Mouse (Mus musculus) testis, postnatal 10 days (tissue): ENCODE measurements at regions not wholly inside any gene's neighbourhood (a gene's known extent, or its start where the extent isn't known, plus 50 kb on each side); places are given as distances from the start of the nearest gene placed in this dataset.

Experiments
- DNase-seq: peaks from one replicate; pipeline ENCODE4 v3.0.0; 2021; ENCODE audit warnings: low spot score

DNA sequence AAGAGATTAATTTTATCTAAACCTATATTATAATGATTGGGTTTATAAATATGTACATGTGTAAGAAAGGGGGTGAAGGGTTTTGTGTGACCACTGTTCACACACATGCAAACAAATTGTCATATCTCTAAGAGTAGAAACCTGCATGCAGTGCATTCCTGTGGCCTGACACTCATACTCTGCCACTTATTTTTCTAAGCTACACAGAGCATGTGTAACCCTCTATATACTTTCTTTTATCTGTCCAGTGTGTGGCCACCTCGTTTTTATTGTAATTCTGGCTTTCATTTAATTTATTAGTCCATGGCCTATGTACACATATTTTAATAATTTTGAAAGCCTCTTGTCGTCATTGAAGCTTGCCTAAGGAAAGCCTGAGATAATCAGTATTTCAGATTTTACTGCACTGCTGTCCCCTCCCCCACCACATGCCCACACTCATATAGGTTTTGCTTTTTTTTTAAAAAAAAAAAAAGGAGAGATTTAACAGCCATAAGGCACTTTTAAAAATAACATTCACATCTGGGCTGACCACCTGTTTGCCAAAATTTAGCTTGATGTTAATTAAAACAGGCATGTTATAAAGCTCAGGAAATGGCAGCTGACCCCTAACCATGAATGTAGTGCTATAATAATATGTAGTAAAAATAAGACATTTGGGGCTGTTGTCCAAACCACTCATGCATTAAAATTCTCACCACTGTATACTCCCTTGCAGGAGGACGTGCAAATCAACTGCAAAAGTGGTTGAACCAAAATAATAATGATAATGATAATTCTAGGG is 410.7 kb upstream of the Clint1 start:
- DNase-seq, result no peak

DNA sequence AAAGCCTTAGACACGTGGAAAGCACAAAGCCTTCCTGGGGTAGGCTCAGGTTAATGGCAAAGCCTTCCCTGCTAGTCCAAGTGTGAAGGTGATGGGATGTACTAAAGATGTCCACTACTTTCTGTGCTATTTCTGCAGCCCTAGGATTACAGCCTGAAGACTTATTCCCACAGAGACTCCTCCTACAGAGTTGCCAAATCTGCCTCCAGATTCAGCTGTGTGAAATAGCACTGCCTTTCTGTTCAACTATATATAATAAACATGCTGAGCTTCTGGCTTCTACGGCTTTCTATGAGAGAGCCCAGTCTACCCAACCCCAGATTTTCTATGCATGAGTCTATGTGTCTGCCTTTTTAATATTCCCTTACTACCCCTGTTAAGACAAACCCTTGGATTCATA is 405.3 kb upstream of the Clint1 start:
- no peak for DNase-seq

DNA sequence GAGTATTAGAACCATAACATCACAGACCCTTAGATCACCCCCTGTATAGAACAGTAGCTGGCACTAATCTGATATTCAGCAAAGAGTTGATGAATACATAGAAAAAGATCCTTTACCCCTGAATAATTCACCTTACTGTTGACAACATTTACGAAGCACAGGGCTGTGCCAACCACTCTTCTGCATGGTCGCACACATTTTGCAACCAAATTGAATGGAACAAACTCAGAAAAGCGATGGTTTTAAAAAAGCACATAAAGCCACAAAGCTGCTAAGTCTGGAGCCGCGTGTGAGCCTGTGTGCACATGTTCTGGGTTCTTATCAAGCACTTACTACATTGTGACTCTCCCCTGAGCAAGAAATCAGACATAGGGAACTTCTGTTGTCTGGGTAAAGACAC is 397.6 kb upstream of the Clint1 start:
- no peak for DNase-seq

GRCm38 (mm10) chr11:45454933-45455332 is 396.9 kb upstream of the Clint1 start:
- DNase-seq, result no peak

- DNase-seq, result no peak
These were observed 395.1 kb upstream of the Clint1 start for GRCm38 (mm10) chr11:45456724-45457123.

GRCm38 (mm10) chr11:45457597-45457996 is 394.3 kb upstream of the Clint1 start:
- no peak for DNase-seq

DNA sequence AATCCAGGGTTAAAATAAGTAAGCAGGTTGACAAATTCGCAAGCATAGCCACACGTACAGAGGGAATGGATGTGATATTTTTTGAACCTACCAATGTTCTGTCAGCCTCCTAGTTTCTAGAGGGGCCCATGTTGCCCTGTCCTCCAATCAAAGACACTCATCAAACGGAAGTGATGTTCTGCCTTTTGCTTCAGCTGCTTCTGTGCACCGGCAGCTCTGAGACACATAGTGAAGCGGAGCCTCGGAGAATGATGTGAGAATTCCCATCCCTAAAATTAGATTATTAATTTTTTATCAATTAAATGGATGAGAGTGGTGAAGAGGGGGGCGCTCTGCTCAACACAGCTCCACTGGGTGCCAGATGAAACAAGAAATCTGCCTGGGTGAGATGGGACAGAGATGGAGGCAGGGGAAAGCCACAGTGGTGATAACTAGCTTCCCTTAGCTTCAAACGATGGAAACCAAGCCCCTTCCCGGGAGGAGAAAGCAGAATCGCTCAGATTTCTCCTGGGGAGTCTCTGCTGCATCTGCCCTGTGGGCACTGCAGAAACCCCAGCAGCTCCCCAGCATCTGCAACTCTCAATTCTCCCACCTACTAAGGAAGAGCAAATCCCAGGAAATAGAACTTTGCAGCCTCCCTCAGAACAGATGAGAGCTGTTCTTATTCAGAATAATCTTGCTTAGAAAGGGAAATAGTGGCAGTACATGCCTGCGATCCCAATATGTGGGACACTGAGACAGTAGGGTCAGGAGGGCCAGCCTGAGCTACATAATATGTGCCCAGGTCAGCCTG is 391.7 kb upstream of the Clint1 start:
- no peak for DNase-seq

DNA sequence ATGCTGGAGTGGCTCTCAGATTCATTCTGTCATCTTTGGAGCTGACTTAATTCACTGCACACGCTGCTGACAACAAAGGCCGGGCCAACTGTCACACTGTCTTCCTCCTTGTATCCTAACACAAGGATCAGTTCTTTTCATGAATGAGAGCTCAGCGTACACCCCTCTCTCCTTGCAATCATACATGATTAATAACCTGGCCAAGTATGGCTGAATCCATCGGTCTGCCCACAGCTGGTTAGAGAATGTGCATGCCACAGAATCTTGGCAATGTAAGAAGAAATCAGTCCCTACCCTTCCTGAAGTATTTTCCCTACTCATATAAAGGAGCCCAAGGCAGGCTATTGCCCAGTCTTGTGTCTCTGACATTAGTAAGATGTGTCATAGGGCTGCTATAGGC is 387.4 kb upstream of the Clint1 start:
- DNase-seq, result no peak

GRCm38 (mm10) chr11:45466350-45466749 is 385.5 kb upstream of the Clint1 start:
- no peak for DNase-seq

DNA sequence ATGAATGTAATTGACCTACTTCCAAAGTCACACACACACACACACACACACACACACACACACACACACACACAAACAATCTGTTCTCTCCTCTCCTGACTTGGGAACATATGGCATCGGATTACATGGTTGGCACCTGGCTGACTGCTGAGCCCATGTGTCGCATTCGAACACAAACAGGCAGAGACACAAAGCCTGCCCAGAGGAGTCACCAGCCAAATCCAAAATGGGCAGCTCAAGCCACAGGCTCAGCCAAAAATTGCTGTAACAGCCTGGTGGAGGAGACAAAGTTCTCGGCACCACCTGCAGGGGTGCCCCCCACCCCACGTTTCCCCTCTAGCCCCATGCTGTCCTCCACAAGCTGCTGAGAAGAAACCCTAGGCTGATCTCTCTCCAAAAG is 379.7 kb upstream of the Clint1 start:
- DNase-seq, result no peak

DNA sequence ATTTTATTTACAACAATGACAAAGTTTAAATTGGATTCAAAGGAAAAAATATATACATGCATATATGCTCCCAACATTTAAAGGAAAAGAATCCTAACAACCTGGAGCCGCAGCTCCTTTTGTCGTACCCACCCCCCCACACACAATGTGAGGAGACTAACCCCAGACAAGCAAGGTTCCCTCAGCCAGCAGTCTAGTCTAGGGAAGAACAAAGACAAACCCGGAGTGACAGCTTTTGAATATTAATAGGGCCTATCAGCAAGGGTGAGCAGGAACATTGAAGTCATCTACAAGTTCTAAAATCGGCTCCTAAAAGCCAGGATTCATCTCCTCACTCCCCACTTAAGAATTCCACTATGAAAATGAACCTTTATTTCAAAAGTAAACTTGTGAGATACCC is 374.9 kb upstream of the Clint1 start:
- DNase-seq, result no peak

DNA sequence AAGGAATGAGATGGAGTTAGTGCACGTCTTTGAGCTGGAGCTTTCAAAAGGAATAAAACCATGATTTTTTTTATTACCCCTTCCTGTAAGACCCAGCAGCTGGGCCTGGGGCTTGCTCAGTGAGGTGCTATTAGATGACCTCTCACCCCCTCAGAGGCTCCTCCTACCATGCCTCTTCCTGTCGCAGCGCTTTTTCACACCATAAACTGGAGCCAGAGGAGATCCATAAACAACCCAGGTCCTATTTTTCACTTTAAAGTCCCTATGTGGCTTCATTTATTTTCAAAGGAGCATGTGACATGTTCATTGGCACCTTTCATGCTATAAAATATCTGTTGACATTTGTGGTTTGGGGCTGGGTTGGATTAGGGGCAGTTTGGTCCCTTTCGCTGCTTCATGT is 365.9 kb upstream of the Clint1 start:
- DNase-seq, result no peak

- DNase-seq, result no peak
These were observed 360.6 kb upstream of the Clint1 start for GRCm38 (mm10) chr11:45491021-45491967.

DNA sequence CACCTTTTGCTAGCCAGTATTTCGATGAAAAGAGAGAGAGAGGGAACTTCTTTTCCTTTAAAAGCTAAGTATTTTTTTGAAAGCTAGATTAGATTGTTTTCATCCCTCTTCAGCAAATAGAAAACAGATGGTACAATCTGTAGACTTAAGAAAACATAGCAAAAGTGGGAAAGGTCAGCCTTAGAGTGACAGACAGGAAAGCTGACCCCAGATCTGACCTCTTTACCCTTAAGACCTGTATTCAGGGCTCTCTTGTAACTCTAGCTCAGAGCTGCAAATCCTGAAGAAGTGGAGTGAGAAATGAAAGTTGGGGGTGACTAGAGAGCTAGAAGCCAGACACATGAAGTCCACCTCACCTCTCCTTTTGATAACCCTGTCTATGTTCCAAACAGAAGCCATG is 356.6 kb upstream of the Clint1 start:
- DNase-seq, result no peak

GRCm38 (mm10) chr11:45508566-45508965 is 343.3 kb upstream of the Clint1 start:
- DNase-seq, result no peak

DNA sequence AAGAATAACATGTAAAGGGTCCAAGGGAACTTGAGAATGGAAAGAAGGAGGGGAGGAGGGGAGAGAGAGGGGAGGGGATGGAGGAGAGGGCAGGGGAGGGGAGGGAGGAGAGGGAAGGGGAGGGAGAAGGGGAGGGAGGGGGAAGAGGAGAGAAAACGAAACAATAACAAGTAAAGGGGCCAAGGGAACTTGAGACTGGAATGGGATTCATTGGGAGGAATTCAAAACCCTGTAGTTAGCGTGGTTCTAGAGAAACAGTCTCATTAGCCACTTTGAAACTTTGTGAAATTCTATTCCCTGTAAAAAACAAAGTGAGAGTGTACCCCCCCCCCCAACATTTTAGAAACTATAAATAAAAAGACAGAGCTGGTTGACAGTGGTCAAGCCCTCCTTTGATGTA is 342.6 kb upstream of the Clint1 start:
- no peak for DNase-seq

DNA sequence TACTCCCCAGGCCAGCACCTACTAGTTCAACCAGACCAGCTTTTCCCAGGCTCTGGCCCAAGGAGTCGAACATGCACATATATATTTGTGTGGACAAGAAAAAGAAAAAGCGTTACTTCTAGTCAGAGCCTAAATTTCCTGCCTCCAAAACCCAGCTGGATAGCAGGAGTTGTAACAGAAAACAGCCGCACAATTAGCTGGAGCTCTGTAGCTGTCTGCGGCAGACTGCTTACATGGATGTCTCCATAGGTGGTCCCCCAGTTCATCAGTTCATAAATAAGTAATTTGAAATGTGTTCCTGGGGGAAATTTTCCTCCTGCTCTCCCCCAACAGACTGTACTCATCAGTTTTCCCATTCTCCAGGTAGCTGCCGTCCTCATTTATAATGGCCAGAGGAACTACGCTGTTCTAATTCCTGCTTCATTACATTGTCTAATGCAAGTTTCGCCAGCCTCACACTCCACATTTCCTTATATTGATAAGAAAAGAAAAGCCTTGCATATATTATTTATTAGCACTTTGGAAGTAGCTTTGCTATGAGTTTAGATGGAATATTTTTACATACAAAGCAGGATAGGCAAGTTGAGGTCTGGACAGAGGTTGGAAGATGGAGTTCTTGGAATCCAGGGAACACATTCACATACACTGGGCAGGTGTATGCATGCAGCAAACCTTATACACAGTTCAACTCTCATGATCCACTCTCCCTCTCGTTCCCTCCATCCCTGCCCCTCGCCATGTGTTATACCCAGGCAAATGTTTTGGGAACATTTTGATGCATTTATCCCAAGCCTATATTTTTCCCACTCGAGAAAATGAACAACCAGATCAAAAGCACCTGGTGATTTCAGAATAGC is 337.2 kb upstream of the Clint1 start:
- no peak for DNase-seq

DNA sequence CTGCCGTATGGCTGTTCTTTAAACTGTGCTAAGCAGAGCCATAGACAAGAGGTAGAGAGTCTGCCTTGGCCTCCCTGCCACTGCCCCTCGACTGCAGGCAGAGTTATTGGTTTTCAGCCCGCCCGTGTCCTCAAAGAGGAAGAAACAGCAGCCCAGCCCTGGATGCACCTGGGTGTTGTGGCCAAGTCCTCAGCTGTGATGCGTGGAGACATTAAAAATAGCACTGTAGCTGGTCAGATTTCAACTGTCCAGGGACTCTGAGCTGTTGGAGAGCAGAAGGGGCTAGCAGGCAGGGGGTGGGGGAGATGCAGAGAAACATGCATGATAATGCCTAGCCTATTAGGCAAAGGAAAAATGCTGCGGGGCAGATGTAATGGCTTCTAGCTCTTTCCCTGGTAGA is 327.1 kb upstream of the Clint1 start:
- no peak for DNase-seq

DNA sequence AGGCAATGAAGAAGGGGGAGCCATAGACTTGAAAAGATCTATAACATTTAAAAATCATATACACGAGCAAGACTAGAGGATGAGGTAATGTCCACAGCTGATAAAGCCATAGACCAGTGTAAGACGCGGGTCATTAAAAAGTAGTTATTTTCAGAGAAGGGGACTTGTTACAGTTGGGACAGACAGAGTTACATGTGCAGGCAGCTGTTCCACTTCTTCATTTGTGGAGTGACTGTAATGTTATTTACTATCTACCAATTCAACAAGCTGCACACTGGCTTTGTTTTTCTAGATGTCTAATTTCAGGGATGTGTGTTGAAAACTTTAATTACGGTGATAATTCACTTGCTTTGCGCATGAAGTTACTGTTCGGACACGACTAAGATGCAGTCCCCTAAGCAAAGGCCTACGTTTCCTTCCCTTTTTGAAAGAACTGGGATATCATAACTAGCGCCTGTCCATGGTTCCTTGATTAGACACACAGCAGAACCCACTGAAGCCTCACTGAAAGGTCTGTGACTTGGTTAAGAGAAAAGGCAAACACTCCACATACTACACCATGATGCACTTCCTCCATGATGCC is 320.7 kb upstream of the Clint1 start:
- DNase-seq, result no peak

DNA sequence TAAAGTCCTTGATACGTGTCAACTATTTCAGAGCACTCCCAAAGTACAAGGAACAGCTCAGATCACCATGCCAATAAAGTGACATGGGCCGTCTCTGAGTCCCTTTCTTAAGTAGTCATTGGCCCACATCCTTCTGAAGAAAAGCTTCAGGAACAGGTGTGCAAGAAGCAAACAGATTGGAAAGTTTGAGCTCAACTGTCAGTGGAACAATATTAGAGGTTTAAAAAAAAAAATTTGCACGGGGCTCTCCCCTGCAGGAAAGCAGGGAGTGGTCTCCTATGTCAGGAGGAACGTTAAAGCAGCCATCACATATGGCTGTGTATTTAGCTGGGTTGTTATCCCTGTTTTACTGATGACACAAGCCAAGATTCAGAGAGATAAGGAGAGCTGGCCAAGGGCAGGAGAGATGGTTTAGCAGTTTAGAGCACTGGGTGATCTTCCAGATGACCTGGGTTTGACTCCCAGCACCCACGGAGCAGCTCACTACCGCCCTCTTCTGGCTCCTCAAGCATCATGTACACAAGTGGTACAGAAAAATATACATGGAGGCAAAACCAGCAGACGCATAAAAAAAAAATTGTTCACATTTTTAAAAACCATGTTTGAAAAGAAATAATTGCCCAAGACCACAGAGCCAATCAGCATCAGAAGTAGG is 318.3 kb upstream of the Clint1 start:
- DNase-seq, result peak; percentile 51
